Mouse (Mus musculus) E14TG2a.4 (cell line): ENCODE data around the gene Ripk3.

Experiments
- CTCF ChIP-seq: conservative IDR thresholded peaks from 2 replicates; pipeline ENCODE4 v1.5.1; 2014; ENCODE audit warnings: low read length
- NANOG ChIP-seq: IDR thresholded peaks from 2 replicates; pipeline ENCODE4 v1.6.1; 2014; ENCODE audit warnings: borderline replicate concordance, low read length, mixed read lengths
- POU5F1 ChIP-seq: IDR thresholded peaks from 2 replicates; pipeline ENCODE4 v1.6.1; 2014; ENCODE audit warnings: low read length, borderline replicate concordance

DNA sequence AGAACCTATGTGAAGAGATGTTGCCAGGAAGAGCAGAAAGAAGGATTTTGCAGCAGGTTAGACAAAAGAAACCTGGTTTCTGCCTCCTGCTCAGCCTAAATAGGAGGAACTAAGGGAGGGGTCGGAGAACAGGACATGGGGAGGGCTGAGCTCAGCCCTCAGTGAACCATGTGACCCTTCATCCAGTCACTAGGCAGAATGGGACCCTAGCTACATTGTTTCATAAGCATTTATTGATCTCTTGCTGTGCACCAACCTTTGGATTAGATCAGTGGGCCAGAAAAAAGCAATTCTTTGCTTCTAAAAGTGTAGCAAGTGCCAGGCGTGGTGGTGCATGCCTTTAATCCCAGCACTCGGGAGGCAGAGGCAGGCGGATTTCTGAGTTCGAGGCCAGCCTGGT is 49.6 kb upstream of the Ripk3 start:
- TF ChIP-seq CTCF (no peak), POU5F1 (no peak), NANOG (no peak)
